Mouse (Mus musculus): Measurements from ENCODE around the gene Tinag. TPM values are rescaled to one million over a fixed set of nuclear protein-coding genes. Genes with fewer than 3 reads are reported as not detected.

Tinag gene
- total and polyA plus RNA-seq, 3 experiments = not detected

- no peaks in the 10 kb centered on the region for H3K4me1 ChIP-seq (ENCODE audit: control insufficient read depth in 1 of 2, insufficient read depth in 2 of 2, low read length in 2 of 2)
These were observed 55.6 kb downstream of the Tinag start for GRCm38 (mm10) chr9:76989946-76990345.

GRCm38 (mm10) chr9:76934813-76935212 is 110.8 kb downstream of the Tinag start:
- no peak overlapping the region for H3K9ac ChIP-seq (ENCODE audit: control insufficient read depth, low read depth, low read length, poor library complexity, severe bottlenecking)
- H3K27ac ChIP-seq (ENCODE audit: control insufficient read depth, low read depth, low read length) = no peak overlapping the region
- no peaks in the 10 kb centered on the region for H3K27me3 ChIP-seq (ENCODE audit: control insufficient read depth in 1 of 2, insufficient read depth in 2 of 2, low read length in 2 of 2)
- no peak for DNase-seq (ENCODE audit: low read depth, low spot score)
- H3K9me3 ChIP-seq (replicated peaks; ENCODE audit: insufficient read depth, low read length) = no peaks in the 10 kb centered on the region
- no peaks in the 10 kb centered on the region for H3K4me1 ChIP-seq (ENCODE audit: control insufficient read depth in 1 of 2, insufficient read depth in 2 of 2, low read length in 2 of 2)
- H3K79me2 ChIP-seq (ENCODE audit: control insufficient read depth, insufficient read depth, low read length, poor library complexity) = no peaks in the 10 kb centered on the region
- TF ChIP-seq POLR2A (IDR thresholded peaks at IDR 0.05; ENCODE audit: control insufficient read depth in 1 of 2, insufficient read depth in 1 of 2, low read depth in 1 of 2, low read length in 2 of 2, poor library complexity in 1 of 2) = no peak
- TF ChIP-seq EP300 (IDR thresholded peaks at IDR 0.05; ENCODE audit: low read depth in 1 of 2, low read length in 2 of 2) = no peak
- no peak for TF ChIP-seq MYC (IDR thresholded peaks at IDR 0.05; ENCODE audit: low read depth, low read length)
- TF ChIP-seq TCF12 (IDR thresholded peaks at IDR 0.05; ENCODE audit: low read depth, low read length) = no peak
- no peak for TF ChIP-seq CHD2 (IDR thresholded peaks at IDR 0.05; ENCODE audit: low read length)
- no peak for TF ChIP-seq GATA1 (IDR thresholded peaks at IDR 0.05; ENCODE audit: low read depth, low read length)
- TF ChIP-seq KAT2A (conservative IDR thresholded peaks at IDR 0.05; ENCODE audit: low read depth, low read length) = no peak
- no peak for TF ChIP-seq MAZ (IDR thresholded peaks at IDR 0.05; ENCODE audit: low read depth, low read length)
- TF ChIP-seq ZNF384 (IDR thresholded peaks at IDR 0.05; ENCODE audit: low read depth, low read length) = no peak
- no peak for TF ChIP-seq MYB (IDR thresholded peaks at IDR 0.05; ENCODE audit: low read depth, low read length)
- TF ChIP-seq TBP (IDR thresholded peaks at IDR 0.05; ENCODE audit: low read depth, low read length) = no peak
- TF ChIP-seq ZMIZ1 (IDR thresholded peaks at IDR 0.05; ENCODE audit: low read depth, low read length) = no peak
- no peak for TF ChIP-seq GABPA (IDR thresholded peaks at IDR 0.05; ENCODE audit: low read depth, low read length)
- no peak for TF ChIP-seq BHLHE40 (IDR thresholded peaks at IDR 0.05; ENCODE audit: borderline replicate concordance, low read depth, low read length)
- TF ChIP-seq ETS1 (IDR thresholded peaks at IDR 0.05; ENCODE audit: low read depth, low read length) = no peak
- TF ChIP-seq CTCF (IDR thresholded peaks at IDR 0.05 in 2 of 3, conservative IDR thresholded peaks at IDR 0.05 in 1 of 3; ENCODE audit: control insufficient read depth in 1 of 3, insufficient read depth in 1 of 3, low read depth in 2 of 3, low read length in 3 of 3, poor library complexity in 1 of 3, severe bottlenecking in 1 of 3) = no peak
- no peak for TF ChIP-seq ZC3H11A (IDR thresholded peaks at IDR 0.05; ENCODE audit: low read depth, low read length)
- TF ChIP-seq HCFC1 (IDR thresholded peaks at IDR 0.05; ENCODE audit: low read depth, low read length) = no peak
- no peak for TF ChIP-seq UBTF (IDR thresholded peaks at IDR 0.05; ENCODE audit: borderline replicate concordance, insufficient read depth, low read depth, low read length)
- TF ChIP-seq CHD1 (IDR thresholded peaks at IDR 0.05; ENCODE audit: low read depth, low read length) = no peak
- H3K36me3 ChIP-seq (ENCODE audit: control insufficient read depth in 1 of 2, insufficient read depth in 2 of 2, low read length in 2 of 2) = no peaks in the 10 kb centered on the region
- H3K4me3 ChIP-seq (ENCODE audit: control insufficient read depth in 1 of 2, insufficient read depth in 1 of 2, low read depth in 2 of 2, low read length in 2 of 2) = no peak overlapping the region

More at GRCm38 (mm10) chr9:76989946-76990345, 55.6 kb downstream of the Tinag start:
- Histone ChIP-seq H3K27ac (ENCODE audit: control insufficient read depth, low read depth, low read length) (no peak overlapping the region), H3K9me3 (replicated peaks; ENCODE audit: insufficient read depth, low read length) (no peaks in the 10 kb centered on the region), H3K4me3 (ENCODE audit: control insufficient read depth in 1 of 2, insufficient read depth in 1 of 2, low read depth in 2 of 2, low read length in 2 of 2) (no peak overlapping the region), H3K36me3 (ENCODE audit: control insufficient read depth in 1 of 2, insufficient read depth in 2 of 2, low read length in 2 of 2) (no peaks in the 10 kb centered on the region), H3K27me3 (ENCODE audit: control insufficient read depth in 1 of 2, insufficient read depth in 2 of 2, low read length in 2 of 2) (no peaks in the 10 kb centered on the region), H3K79me2 (ENCODE audit: control insufficient read depth, insufficient read depth, low read length, poor library complexity) (no peaks in the 10 kb centered on the region), H3K9ac (ENCODE audit: control insufficient read depth, low read depth, low read length, poor library complexity, severe bottlenecking) (no peak overlapping the region)
- TF ChIP-seq GATA1 (IDR thresholded peaks at IDR 0.05; ENCODE audit: low read depth, low read length) = no peak
- TF ChIP-seq TCF12 (IDR thresholded peaks at IDR 0.05; ENCODE audit: low read depth, low read length) = no peak
- TF ChIP-seq CTCF (IDR thresholded peaks at IDR 0.05 in 2 of 3, conservative IDR thresholded peaks at IDR 0.05 in 1 of 3; ENCODE audit: control insufficient read depth in 1 of 3, insufficient read depth in 1 of 3, low read depth in 2 of 3, low read length in 3 of 3, poor library complexity in 1 of 3, severe bottlenecking in 1 of 3) = no peak
- TF ChIP-seq ZNF384 (IDR thresholded peaks at IDR 0.05; ENCODE audit: low read depth, low read length) = no peak
- no peak for TF ChIP-seq POLR2AphosphoS2 (IDR thresholded peaks at IDR 0.05; ENCODE audit: low read length)
- no peak for DNase-seq (ENCODE audit: low read depth, low spot score)
